Mouse (Mus musculus) CH12.LX (cell line): ENCODE results near the gene Ptma. TPM values are rescaled to one million over a fixed set of nuclear protein-coding genes. Genes with fewer than 3 reads are reported as not detected.

Experiments
- DNase-seq: peaks from one replicate; pipeline ENCODE4 v3.0.0-alpha.2; 2013; ENCODE audit errors: extremely low read depth
- H3K27ac ChIP-seq: 2 replicates; pipeline ENCODE4 v1.5.1; 2012; ENCODE audit warnings: low read depth, mild to moderate bottlenecking, control low read depth, moderate library complexity; ENCODE audit not compliant: insufficient read depth
- H3K27me3 ChIP-seq: replicated peaks from 2 replicates; pipeline ENCODE3; 2012; ENCODE audit warnings: inconsistent platforms
- H3K36me3 ChIP-seq, 2 experiments: replicated peaks in 1 of 2; 2 replicates each; pipeline versions ENCODE3 to v1.6.1; 2012; ENCODE audit warnings: inconsistent platforms in 1 of 2, low read length in 1 of 2, mild to moderate bottlenecking in 1 of 2, mixed read lengths in 1 of 2, moderate library complexity in 1 of 2; ENCODE audit not compliant: control insufficient read depth in 1 of 2, insufficient read depth in 1 of 2
- H3K4me1 ChIP-seq, 2 experiments: 2 replicates each; pipeline ENCODE4 v1.6.1; 2012; ENCODE audit warnings: inconsistent platforms in 1 of 2, moderate library complexity in 1 of 2; ENCODE audit not compliant: insufficient read depth in 2 of 2, control insufficient read depth in 1 of 2
- H3K4me2 ChIP-seq: 2 replicates; pipeline ENCODE4 v1.6.1; 2012; ENCODE audit warnings: low read depth, mild to moderate bottlenecking, control low read depth; ENCODE audit not compliant: poor library complexity, insufficient read depth, severe bottlenecking
- H3K4me3 ChIP-seq, 3 experiments: fragments of 150-350 bp in 1 of 3; sonication (generic) in 1 of 3; replicated peaks in 1 of 3; 2 replicates each; pipeline versions ENCODE3 to v1.5.1; 2011 to 2012; ENCODE audit warnings: low read depth in 2 of 3, low read length in 2 of 3, mild to moderate bottlenecking in 2 of 3, moderate library complexity in 2 of 3, control low read depth in 1 of 3, improper control_type of control experiment in 1 of 3, inconsistent platforms in 1 of 3, mixed read lengths in 1 of 3; ENCODE audit not compliant: poor library complexity in 1 of 3
- H3K79me2 ChIP-seq: replicated peaks from 2 replicates; pipeline ENCODE4 v1.6.1; 2012; ENCODE audit warnings: mild to moderate bottlenecking, moderate library complexity; ENCODE audit not compliant: control insufficient read depth, poor library complexity, insufficient read depth, severe bottlenecking; ENCODE audit errors: extremely low read depth
- H3K9ac ChIP-seq: 2 replicates; pipeline ENCODE4 v1.6.1; 2012; ENCODE audit warnings: low read depth, mild to moderate bottlenecking, control low read depth, moderate library complexity; ENCODE audit not compliant: insufficient read depth
- H3K9me3 ChIP-seq: replicated peaks from 2 replicates; pipeline ENCODE3; 2012; ENCODE audit warnings: low read length, inconsistent platforms, mixed read lengths
- CHD1 ChIP-seq: IDR thresholded peaks from 2 replicates; pipeline ENCODE4 v1.6.1; 2012; ENCODE audit warnings: low read depth, low read length, improper control_type of control experiment, inconsistent platforms
- CHD2 ChIP-seq: IDR thresholded peaks from 2 replicates; pipeline ENCODE4 v1.6.1; 2011; ENCODE audit warnings: low read length, improper control_type of control experiment
- CTCF ChIP-seq, 2 experiments: IDR thresholded peaks in 1 of 2; conservative IDR thresholded peaks in 1 of 2; 2 replicates each; pipeline ENCODE4 v1.5.1; 2011 to 2012; ENCODE audit warnings: low read depth in 2 of 2, low read length in 2 of 2, improper control_type of control experiment in 1 of 2, inconsistent platforms in 1 of 2, mild to moderate bottlenecking in 1 of 2, moderate library complexity in 1 of 2
- GABPA ChIP-seq: IDR thresholded peaks from 2 replicates; pipeline ENCODE4 v1.6.1; 2012; ENCODE audit warnings: low read depth, low read length, improper control_type of control experiment, inconsistent platforms; ENCODE audit not compliant: insufficient replicate concordance
- HCFC1 ChIP-seq: IDR thresholded peaks from 2 replicates; pipeline ENCODE4 v1.6.1; 2012; ENCODE audit warnings: low read depth, mild to moderate bottlenecking, inconsistent platforms, low read length, improper control_type of control experiment
- MAX ChIP-seq: IDR thresholded peaks from 2 replicates; pipeline ENCODE4 v1.6.1; 2011; ENCODE audit warnings: low read length, improper control_type of control experiment
- MAZ ChIP-seq: IDR thresholded peaks from 2 replicates; pipeline ENCODE4 v1.6.1; 2012; ENCODE audit warnings: low read depth, mild to moderate bottlenecking, inconsistent platforms, low read length, improper control_type of control experiment, moderate library complexity
- MXI1 ChIP-seq: IDR thresholded peaks from 2 replicates; pipeline ENCODE4 v1.6.1; 2011; ENCODE audit warnings: mild to moderate bottlenecking, low read depth, low read length, improper control_type of control experiment
- NRF1 ChIP-seq: IDR thresholded peaks from 2 replicates; pipeline ENCODE4 v1.6.1; 2014; ENCODE audit warnings: low read depth, mild to moderate bottlenecking, inconsistent platforms, low read length, improper control_type of control experiment, moderate library complexity
- RAD21 ChIP-seq: IDR thresholded peaks from 2 replicates; pipeline ENCODE4 v1.6.1; 2011; ENCODE audit warnings: low read depth, mild to moderate bottlenecking, low read length, improper control_type of control experiment, moderate library complexity
- SIN3A ChIP-seq: IDR thresholded peaks from 2 replicates; pipeline ENCODE4 v1.6.1; 2012; ENCODE audit warnings: low read length, improper control_type of control experiment, inconsistent platforms
- SMC3 ChIP-seq: IDR thresholded peaks from 2 replicates; pipeline ENCODE4 v1.6.1; 2011; ENCODE audit warnings: low read depth, low read length, improper control_type of control experiment
- TBP ChIP-seq: conservative IDR thresholded peaks from 2 replicates; pipeline ENCODE4 v1.6.1; 2011; ENCODE audit warnings: low read depth, low read length, improper control_type of control experiment
- USF1 ChIP-seq: IDR thresholded peaks from 2 replicates; pipeline ENCODE4 v1.6.1; 2014; ENCODE audit warnings: low read depth, mild to moderate bottlenecking, inconsistent platforms, low read length, improper control_type of control experiment
- ZKSCAN1 ChIP-seq: IDR thresholded peaks from 2 replicates; pipeline ENCODE4 v1.6.1; 2012; ENCODE audit warnings: low read depth, inconsistent platforms, low read length, improper control_type of control experiment, borderline replicate concordance
- ZMIZ1 ChIP-seq: IDR thresholded peaks from 2 replicates; pipeline ENCODE4 v1.6.1; 2012; ENCODE audit warnings: low read depth, mild to moderate bottlenecking, inconsistent platforms, low read length, improper control_type of control experiment
- dilution Hi-C: fragments of 300-500 bp; cut with MboI; formaldehyde crosslinking; loops from 2 replicates; pipeline ENCODE4 v1.14.3; 2020; ENCODE audit warnings: low sequenced_read_pairs; ENCODE audit not compliant: extremely low pct_unique_long_range_greater_than_20kb, extremely low pct_ligation_motif_present
- in situ Hi-C: fragments of 300-500 bp; cut with MboI; formaldehyde crosslinking; loops from 3 replicates; pipeline ENCODE4 v1.14.3; 2019; ENCODE audit warnings: low sequenced_read_pairs, low pct_ligation_motif_present, low pct_unique_long_range_greater_than_20kb, mixed read lengths
- polyA plus RNA-seq: library from polyadenylated mRNA; unstranded; fragments of >175 nt; gene quantifications from 2 replicates; pipeline ENCODE4 v1.2.1, GENCODE M21; 2012; ENCODE audit warnings: low read depth; ENCODE audit not compliant: insufficient read length
- total RNA-seq, 2 experiments: library from RNA; depleted of rRNA; stranded (reverse); fragments of 300-350 nt in 1 of 2; fragments of >200 nt in 1 of 2; gene quantifications; 2 replicates each; pipeline ENCODE4 v1.2.3; 2012 to 2014

Ptma gene
- total and polyA plus RNA-seq, 3 experiments: 2,835 to 5,324 (median 5,084) TPM

DNA sequence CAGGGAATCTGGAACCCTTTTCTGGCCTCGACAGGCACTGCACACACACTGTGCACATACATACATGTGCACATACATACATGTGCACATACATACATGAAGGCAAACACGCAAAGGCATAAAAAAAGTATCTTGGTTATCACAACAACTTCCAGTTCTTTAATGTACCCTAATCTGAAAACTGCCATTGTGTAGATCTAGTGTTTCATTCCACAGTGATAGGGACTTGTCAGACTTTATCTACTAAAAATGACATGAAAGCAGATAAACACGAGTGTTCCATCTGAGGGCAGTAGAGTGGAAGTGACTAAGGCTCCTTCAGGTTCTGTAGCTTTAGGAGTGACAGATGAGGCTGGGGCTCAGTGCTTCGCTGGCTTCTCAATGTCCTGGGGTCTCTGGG is 24.8 kb downstream of the Ptma start:
- in situ Hi-C loops: no loop called here
- no peak overlapping the region for H3K4me2 ChIP-seq
- no peaks in the 10 kb centered on the region for H3K9me3 ChIP-seq
- no peaks in the 10 kb centered on the region for H3K79me2 ChIP-seq
- no peaks in the 10 kb centered on the region for H3K4me1 ChIP-seq
- DNase-seq: no peak
- peaks cover 0 to 26% of the 10 kb centered on the region in 2 experiments for H3K36me3 ChIP-seq
- no peak overlapping the region for H3K9ac ChIP-seq
- no peak overlapping the region for H3K4me3 ChIP-seq
- no peak overlapping the region for H3K27ac ChIP-seq
- dilution Hi-C loops: no loop called here
- H3K27me3 ChIP-seq: no peaks in the 10 kb centered on the region
- TF ChIP-seq SIN3A (no peak), CTCF (conservative IDR thresholded peaks at IDR 0.05 in 1 of 2, IDR thresholded peaks at IDR 0.05 in 1 of 2; ENCODE audit: low read depth in 2 of 2, low read length in 2 of 2) (no peak), MXI1 (no peak), NRF1 (no peak), TBP (no peak), HCFC1 (no peak), GABPA (no peak)

DNA sequence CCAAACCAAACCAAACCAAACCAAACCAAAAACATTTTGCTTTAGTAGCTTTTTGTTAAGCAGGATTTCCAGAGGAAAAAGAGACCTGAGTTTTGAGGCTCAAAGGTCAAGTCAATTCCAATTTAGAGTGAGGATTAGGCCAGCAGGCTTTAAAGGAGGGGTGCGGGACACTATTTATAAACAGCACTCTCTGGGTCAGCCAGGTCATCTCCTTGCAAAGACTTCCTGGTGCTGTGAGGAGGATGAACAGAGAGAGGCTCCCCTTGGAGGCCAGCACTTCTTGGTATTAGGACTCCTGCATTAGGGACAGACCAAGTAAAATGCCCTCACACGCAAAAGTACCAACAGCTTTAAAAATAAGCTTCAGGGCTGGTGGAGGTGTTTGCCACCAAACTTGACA is 25.4 kb downstream of the Ptma start:
- TF ChIP-seq USF1: no peak
- TF ChIP-seq TBP: no peak
- TF ChIP-seq CHD1: no peak
- TF ChIP-seq RAD21: no peak
- no peak for TF ChIP-seq MAZ
- TF ChIP-seq HCFC1: no peak
- no peak for TF ChIP-seq CTCF (conservative IDR thresholded peaks at IDR 0.05 in 1 of 2, IDR thresholded peaks at IDR 0.05 in 1 of 2; ENCODE audit: low read depth in 2 of 2, low read length in 2 of 2)
- no peak for TF ChIP-seq CHD2
- TF ChIP-seq ZKSCAN1: no peak
- no peak for TF ChIP-seq ZMIZ1
- TF ChIP-seq MAX: no peak
- TF ChIP-seq SIN3A: no peak
- Histone ChIP-seq H3K4me3 (no peak overlapping the region), H3K9ac (no peak overlapping the region), H3K27me3 (no peaks in the 10 kb centered on the region), H3K36me3 (peaks cover 0 to 25% of the 10 kb centered on the region in 2 experiments), H3K79me2 (no peaks in the 10 kb centered on the region), H3K4me1 (no peaks in the 10 kb centered on the region), H3K27ac (no peak overlapping the region), H3K4me2 (no peak overlapping the region), H3K9me3 (no peaks in the 10 kb centered on the region)
- dilution Hi-C loops (no loop called here), in situ Hi-C loops (no loop called here)
- DNase-seq: no peak

- Histone ChIP-seq H3K4me1 (no peaks in the 10 kb centered on the region), H3K4me3 (no peak overlapping the region), H3K36me3 (peaks cover 0 to 34% of the 10 kb centered on the region in 2 experiments), H3K4me2 (no peak overlapping the region), H3K9ac (no peak overlapping the region), H3K27ac (no peak overlapping the region), H3K79me2 (no peaks in the 10 kb centered on the region), H3K9me3 (no peaks in the 10 kb centered on the region), H3K27me3 (no peaks in the 10 kb centered on the region)
- TF ChIP-seq SMC3 (no peak), CHD1 (no peak), CTCF (conservative IDR thresholded peaks at IDR 0.05 in 1 of 2, IDR thresholded peaks at IDR 0.05 in 1 of 2; ENCODE audit: low read depth in 2 of 2, low read length in 2 of 2) (no peak), USF1 (no peak), MAZ (no peak)
- in situ Hi-C loops: no loop called here
- DNase-seq: no peak
- dilution Hi-C loops: no loop called here
Observed at GRCm38 (mm10) chr1:86555665-86556064, 29.1 kb downstream of the Ptma start.
